Mouse (Mus musculus): ENCODE measurements around the gene Tubg1. TPM values are rescaled to one million over a fixed set of nuclear protein-coding genes. Genes with fewer than 3 reads are reported as not detected.

The Tubg1 gene
- polyA plus RNA-seq, 1 experiment, result 18.6 TPM

DNA sequence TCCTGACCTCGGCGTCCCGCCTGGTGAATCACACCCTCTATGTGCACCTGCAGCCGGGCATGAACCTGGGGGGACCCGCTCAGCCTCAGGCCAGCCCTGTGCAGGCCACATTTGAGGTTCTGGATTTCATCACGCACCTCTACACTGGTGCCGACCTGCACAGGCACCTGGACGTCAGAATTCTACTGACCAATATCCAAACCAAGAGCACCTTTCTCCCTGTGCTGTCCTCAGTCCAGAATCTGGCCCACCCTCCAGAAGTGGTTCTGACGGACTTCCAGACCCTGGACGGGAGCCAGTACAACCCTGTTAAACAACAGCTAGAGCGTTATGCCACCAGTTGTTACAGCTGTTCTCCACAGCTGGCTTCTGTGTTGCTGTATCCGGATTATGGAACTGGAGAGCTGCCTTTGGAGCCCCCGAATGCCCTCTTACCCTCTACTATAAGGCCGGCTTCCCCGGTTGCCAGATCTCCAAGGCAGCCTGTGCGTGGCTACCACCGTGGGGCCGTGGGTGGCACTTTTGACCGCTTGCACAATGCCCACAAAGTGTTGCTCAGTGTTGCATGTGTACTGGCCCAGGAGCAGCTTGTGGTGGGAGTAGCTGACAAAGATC is 36.5 kb upstream of the Tubg1 start:
- Histone ChIP-seq H3K4me3 (ENCODE audit: insufficient read depth, low read length) (peak overlapping the region; percentile 79), H3K27ac (ENCODE audit: insufficient read depth, low read depth, low read length) (peak overlapping the region; percentile 89), H3K4me1 (ENCODE audit: control insufficient read depth, insufficient read depth, low read length) (peaks cover 32% of the 10 kb centered on the region)
- TF ChIP-seq POLR2A (IDR thresholded peaks at IDR 0.05; ENCODE audit: borderline replicate concordance, low read depth, low read length), result no peak
- TF ChIP-seq CTCF (IDR thresholded peaks at IDR 0.05; ENCODE audit: low read depth, low read length), result no peak

DNA sequence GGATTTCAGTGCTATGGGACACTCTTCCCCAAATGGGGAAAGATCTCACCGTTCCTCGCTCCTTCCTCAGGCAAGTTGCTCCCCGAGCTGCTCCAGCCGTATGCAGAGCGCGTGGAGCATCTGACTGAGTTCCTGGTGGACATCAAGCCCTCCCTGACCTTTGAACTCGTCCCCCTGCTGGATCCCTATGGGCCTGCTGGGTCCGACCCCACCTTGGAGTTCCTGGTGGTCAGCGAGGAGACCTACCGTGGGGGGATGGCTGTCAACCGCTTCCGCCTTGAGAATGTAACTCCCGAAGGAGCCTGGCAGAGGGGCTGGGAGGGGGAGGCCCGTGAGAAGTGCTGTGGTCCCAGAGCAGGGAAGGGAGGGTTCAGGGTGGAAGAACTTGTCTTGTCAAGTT is 35.5 kb upstream of the Tubg1 start:
- TF ChIP-seq POLR2A (IDR thresholded peaks at IDR 0.05; ENCODE audit: borderline replicate concordance, low read depth, low read length) (no peak), CTCF (IDR thresholded peaks at IDR 0.05; ENCODE audit: low read depth, low read length) (no peak)
- Histone ChIP-seq H3K4me1 (ENCODE audit: control insufficient read depth, insufficient read depth, low read length) (peaks cover 33% of the 10 kb centered on the region), H3K4me3 (ENCODE audit: insufficient read depth, low read length) (no peak overlapping the region), H3K27ac (ENCODE audit: insufficient read depth, low read depth, low read length) (no peak overlapping the region)

DNA sequence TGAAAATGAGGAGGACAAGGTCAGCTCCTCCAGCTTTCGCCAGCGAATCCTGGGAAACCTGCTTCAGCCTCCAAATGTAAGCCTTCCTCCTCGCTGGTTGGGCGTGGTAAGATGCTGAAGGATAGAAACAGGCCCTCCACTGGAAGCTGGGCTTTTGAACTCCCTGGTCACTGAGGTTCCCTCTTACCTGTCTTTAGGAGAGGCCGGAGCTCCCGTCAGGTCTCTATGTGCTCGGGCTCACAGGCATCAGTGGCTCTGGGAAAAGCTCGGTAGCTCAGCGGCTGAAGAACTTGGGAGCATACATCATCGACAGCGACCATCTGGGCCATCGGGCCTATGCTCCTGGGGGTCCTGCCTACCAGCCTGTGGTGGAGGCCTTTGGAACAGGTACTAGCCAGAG is 34.9 kb upstream of the Tubg1 start:
- TF ChIP-seq CTCF (IDR thresholded peaks at IDR 0.05; ENCODE audit: low read depth, low read length) (no peak), POLR2A (IDR thresholded peaks at IDR 0.05; ENCODE audit: borderline replicate concordance, low read depth, low read length) (no peak)
- H3K4me1 ChIP-seq (ENCODE audit: control insufficient read depth, insufficient read depth, low read length), result peaks cover 33% of the 10 kb centered on the region
- no peak overlapping the region for H3K27ac ChIP-seq (ENCODE audit: insufficient read depth, low read depth, low read length)
- no peak overlapping the region for H3K4me3 ChIP-seq (ENCODE audit: insufficient read depth, low read length)

DNA sequence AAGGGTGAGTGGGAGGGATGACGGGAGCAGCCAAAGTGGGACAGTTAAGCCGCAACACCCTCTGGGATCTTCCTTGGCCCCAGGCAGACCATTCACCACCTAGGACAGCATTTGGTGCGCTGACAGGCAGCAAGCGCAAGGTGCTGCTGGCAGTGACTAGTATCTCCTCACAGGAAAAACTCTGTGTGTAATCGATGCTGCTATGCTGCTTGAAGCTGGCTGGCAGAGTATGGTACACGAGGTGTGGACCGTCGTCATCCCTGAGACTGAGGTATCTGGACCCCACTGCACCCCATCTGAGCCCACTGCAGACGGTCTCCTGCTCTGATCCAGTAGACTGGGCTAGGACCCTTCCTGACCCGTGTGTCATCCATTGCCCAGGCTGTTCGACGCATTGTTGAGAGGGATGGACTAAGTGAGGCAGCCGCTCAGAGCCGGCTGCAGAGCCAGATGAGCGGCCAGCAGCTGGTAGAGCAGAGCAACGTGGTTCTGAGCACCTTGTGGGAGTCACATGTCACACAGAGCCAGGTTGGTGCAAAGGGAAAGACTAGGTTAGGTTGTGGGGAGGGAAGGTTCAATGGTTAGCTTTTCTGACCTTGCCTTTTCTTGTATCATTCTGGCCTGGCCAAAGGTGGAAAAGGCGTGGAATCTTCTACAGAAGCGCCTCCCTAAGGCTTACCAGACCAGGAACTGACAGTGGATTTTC is 34.0 kb upstream of the Tubg1 start:
- H3K4me1 ChIP-seq (ENCODE audit: control insufficient read depth, insufficient read depth, low read length), result peaks cover 32% of the 10 kb centered on the region
- no peak overlapping the region for H3K27ac ChIP-seq (ENCODE audit: insufficient read depth, low read depth, low read length)
- TF ChIP-seq CTCF (IDR thresholded peaks at IDR 0.05; ENCODE audit: low read depth, low read length) (no peak), POLR2A (IDR thresholded peaks at IDR 0.05; ENCODE audit: borderline replicate concordance, low read depth, low read length) (no peak)
- H3K4me3 ChIP-seq (ENCODE audit: insufficient read depth, low read length), result no peak overlapping the region

DNA sequence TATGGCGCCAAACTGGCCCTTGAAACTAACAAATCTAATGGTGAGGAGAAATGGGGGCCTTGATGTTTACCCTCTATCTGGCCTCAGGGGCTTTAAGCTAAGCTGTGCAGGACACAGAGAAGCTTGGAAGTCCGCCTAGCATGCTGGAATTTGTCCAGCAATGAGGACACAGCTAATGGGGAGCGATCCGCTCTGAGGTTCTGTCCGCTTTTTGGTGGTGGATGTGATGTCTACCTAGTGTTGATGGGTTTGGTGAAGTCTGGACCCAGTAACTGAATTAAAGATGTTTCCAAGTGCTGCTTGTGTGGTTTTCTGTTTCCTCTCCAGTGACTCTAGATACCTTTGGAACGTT is 33.4 kb upstream of the Tubg1 start:
- Histone ChIP-seq H3K4me1 (ENCODE audit: control insufficient read depth, insufficient read depth, low read length) (peaks cover 27% of the 10 kb centered on the region), H3K27ac (ENCODE audit: insufficient read depth, low read depth, low read length) (peak overlapping the region; percentile 53), H3K4me3 (ENCODE audit: insufficient read depth, low read length) (peak overlapping the region; percentile 80)
- TF ChIP-seq POLR2A (IDR thresholded peaks at IDR 0.05; ENCODE audit: borderline replicate concordance, low read depth, low read length) (no peak), CTCF (IDR thresholded peaks at IDR 0.05; ENCODE audit: low read depth, low read length) (no peak)

DNA sequence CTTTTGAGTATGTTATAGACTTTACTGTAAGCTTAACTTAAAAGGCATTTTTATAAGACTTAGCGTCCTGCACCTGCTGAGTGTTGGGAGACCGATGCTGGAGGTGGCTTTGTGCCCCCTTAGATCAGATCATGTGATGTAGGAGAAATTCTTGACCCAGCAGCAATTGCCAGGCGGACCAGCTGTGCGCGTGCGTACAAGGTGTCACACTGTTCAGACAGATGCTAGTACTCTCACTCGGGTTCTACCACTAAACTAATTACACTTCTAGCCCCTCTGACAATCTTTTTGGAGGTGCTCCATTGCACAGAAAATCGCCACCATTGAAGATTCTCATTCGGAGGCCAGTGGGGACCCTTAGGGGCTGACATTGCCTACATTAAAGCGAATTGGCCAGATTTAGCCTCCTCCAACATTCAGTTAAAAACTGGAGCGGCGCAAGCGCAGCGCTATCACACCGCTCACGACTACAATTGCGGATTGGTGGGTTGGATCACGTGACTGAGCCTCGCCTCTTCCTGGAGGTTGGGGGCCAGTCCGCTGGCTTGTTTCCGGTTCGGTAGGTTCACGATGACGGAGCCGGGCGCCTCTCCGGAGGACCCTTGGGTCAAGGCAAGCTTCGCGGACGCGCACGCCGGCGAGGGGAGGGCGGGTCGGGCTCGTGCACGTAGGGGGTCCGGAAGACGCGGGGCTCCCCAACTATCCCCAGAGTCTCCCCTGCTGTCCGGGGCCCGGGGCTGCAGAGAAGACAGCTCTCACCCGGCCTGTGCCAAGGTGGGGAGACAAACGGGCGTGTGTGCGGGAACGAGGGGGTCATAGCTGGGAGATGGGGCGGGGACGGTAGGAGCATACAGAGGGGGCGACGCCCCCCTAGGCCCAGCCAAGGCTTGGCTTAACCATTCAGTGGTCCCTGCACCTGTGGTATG is 32.7 kb upstream of the Tubg1 start, which contains the start of gene Mlx:
Gene Mlx, plus strand, starts transcription at position 522 of the 926 bp plus-strand sequence.
- peak within 1 kb of the TSS; percentile 80 for H3K4me3 ChIP-seq (ENCODE audit: insufficient read depth, low read length)
- H3K27ac ChIP-seq (ENCODE audit: insufficient read depth, low read depth, low read length), result peak within 1 kb of the TSS; percentile 53
- no peak for TF ChIP-seq CTCF (IDR thresholded peaks at IDR 0.05; ENCODE audit: low read depth, low read length)
- peaks cover 26% of the 10 kb centered on the region for H3K4me1 ChIP-seq (ENCODE audit: control insufficient read depth, insufficient read depth, low read length)

DNA sequence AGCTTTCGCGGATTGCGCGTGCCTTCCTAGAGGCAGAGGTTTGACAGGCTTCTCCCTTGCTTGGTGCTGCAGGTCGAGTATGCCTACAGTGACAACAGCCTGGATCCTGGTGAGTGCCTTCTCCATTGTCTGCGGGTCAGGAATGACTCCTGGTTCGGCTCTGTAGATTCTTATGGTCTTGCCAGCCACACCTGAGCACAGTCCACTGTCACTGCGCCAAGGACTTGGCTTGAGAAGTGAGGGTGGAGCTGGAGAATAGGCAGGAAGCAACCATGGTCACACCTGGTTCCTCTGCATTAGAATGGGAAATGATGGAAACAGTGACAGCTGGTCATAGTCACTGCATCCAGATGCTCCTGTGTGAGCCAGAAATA is 32.1 kb upstream of the Tubg1 start:
- H3K4me3 ChIP-seq (ENCODE audit: insufficient read depth, low read length), result peak overlapping the region; percentile 80
- H3K27ac ChIP-seq (ENCODE audit: insufficient read depth, low read depth, low read length), result no peak overlapping the region
- peaks cover 26% of the 10 kb centered on the region for H3K4me1 ChIP-seq (ENCODE audit: control insufficient read depth, insufficient read depth, low read length)

DNA sequence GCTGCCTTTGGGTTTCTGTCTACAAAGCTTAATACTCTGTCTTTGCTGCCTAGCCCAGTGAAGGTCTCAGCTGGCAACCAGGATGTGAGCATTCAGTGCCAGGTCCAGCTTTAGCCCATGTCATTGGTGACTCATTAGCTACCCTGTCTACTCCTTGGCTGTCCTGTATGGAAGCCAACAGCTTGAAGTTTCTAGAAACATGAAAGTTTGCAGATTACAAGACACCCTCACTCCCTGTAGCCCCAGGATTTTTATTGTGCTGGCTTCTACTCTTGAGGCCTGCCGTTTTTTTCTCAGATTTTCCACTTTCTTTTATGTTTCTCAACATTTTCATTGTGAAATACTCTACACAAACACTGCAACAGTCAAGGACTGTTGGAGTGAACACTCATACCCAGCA is 29.8 kb upstream of the Tubg1 start:
- TF ChIP-seq CTCF (IDR thresholded peaks at IDR 0.05; ENCODE audit: low read depth, low read length) (no peak), POLR2A (IDR thresholded peaks at IDR 0.05; ENCODE audit: borderline replicate concordance, low read depth, low read length) (no peak)
- H3K27ac ChIP-seq (ENCODE audit: insufficient read depth, low read depth, low read length), result no peak overlapping the region
- no peak overlapping the region for H3K4me3 ChIP-seq (ENCODE audit: insufficient read depth, low read length)
- peaks cover 24% of the 10 kb centered on the region for H3K4me1 ChIP-seq (ENCODE audit: control insufficient read depth, insufficient read depth, low read length)

More for the DNA sequence above, 32.1 kb upstream of the Tubg1 start:
- no peak for TF ChIP-seq POLR2A (IDR thresholded peaks at IDR 0.05; ENCODE audit: borderline replicate concordance, low read depth, low read length)
- no peak for TF ChIP-seq CTCF (IDR thresholded peaks at IDR 0.05; ENCODE audit: low read depth, low read length)

DNA sequence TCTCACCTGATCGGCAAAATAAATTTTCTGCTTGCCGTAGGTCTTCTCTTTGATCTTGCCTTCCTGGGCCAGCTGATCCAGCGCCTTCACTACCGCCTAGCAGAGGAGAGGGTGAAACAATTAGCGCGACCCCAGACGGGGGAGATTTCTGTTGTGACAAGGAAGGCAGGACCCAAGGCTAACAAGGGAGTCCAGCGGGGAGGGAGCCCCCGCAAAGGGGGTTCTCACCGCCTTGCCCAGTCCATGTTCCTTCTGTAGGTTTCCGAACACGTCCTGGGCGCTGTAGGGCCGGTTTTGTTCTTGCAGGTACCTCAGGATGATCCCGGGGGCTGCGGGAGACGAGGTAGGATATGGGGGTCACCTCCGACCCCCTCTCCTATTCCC is 24.8 kb upstream of the Tubg1 start:
- Histone ChIP-seq H3K4me3 (ENCODE audit: insufficient read depth, low read length) (peak overlapping the region; percentile 96), H3K27ac (ENCODE audit: insufficient read depth, low read depth, low read length) (no peak overlapping the region), H3K4me1 (ENCODE audit: control insufficient read depth, insufficient read depth, low read length) (peaks cover 6% of the 10 kb centered on the region; the same call in 1 of the 2 replicates)
- TF ChIP-seq POLR2A (IDR thresholded peaks at IDR 0.05; ENCODE audit: borderline replicate concordance, low read depth, low read length), result no peak
- TF ChIP-seq CTCF (IDR thresholded peaks at IDR 0.05; ENCODE audit: low read depth, low read length), result no peak
